Mouse (Mus musculus): Measurements from ENCODE around the gene Grsf1.

Gene Grsf1

GRCm38 (mm10) chr5:88675443-88676387, at the start of gene Grsf1:
Grsf1 (minus strand) TSS chr5:88676171.
- DNase-seq (ENCODE audit: low spot score), result peak; percentile 93

- no peak for DNase-seq (ENCODE audit: low spot score)
These were observed 48.1 kb upstream of the Grsf1 start for GRCm38 (mm10) chr5:88724030-88724429.

GRCm38 (mm10) chr5:88722213-88722600, 46.2 kb upstream of the Grsf1 start:
- no peak for DNase-seq (ENCODE audit: low spot score)

GRCm38 (mm10) chr5:88721565-88722212, 45.7 kb upstream of the Grsf1 start:
- DNase-seq (ENCODE audit: low spot score), result peak; percentile 34

- DNase-seq (ENCODE audit: low spot score), result no peak
These were observed 45.1 kb upstream of the Grsf1 start for GRCm38 (mm10) chr5:88721003-88721475.

- peak; percentile 97 for DNase-seq (ENCODE audit: low spot score)
These were observed 44.4 kb upstream of the Grsf1 start, which contains the start of gene Mob1b for GRCm38 (mm10) chr5:88720116-88721002. Mob1b (plus strand) TSS chr5:88720855.

- DNase-seq (ENCODE audit: low spot score), result no peak
These were observed 41.0 kb upstream of the Grsf1 start for GRCm38 (mm10) chr5:88716983-88717382.

- no peak for DNase-seq (ENCODE audit: low spot score)
These were observed 36.4 kb upstream of the Grsf1 start for GRCm38 (mm10) chr5:88712328-88712727.

- DNase-seq (ENCODE audit: low spot score), result no peak
These were observed 35.8 kb upstream of the Grsf1 start for GRCm38 (mm10) chr5:88711618-88712224.

GRCm38 (mm10) chr5:88711128-88711527, 35.2 kb upstream of the Grsf1 start:
- DNase-seq (ENCODE audit: low spot score), result no peak

- no peak for DNase-seq (ENCODE audit: low spot score)
These were observed 27.6 kb upstream of the Grsf1 start for GRCm38 (mm10) chr5:88703551-88703950.

- DNase-seq (ENCODE audit: low spot score), result no peak
These were observed 26.1 kb upstream of the Grsf1 start for GRCm38 (mm10) chr5:88702041-88702440.

- no peak for DNase-seq (ENCODE audit: low spot score)
These were observed 23.4 kb upstream of the Grsf1 start for GRCm38 (mm10) chr5:88699251-88699913.

- DNase-seq (ENCODE audit: low spot score), result no peak
These were observed 21.3 kb upstream of the Grsf1 start for GRCm38 (mm10) chr5:88697291-88697690.

GRCm38 (mm10) chr5:88693057-88693456, 17.1 kb upstream of the Grsf1 start:
- DNase-seq (ENCODE audit: low spot score), result no peak

- no peak for DNase-seq (ENCODE audit: low spot score)
These were observed 16.6 kb upstream of the Grsf1 start for GRCm38 (mm10) chr5:88692586-88692985.

GRCm38 (mm10) chr5:88691506-88692095, 15.6 kb upstream of the Grsf1 start:
- DNase-seq (ENCODE audit: low spot score), result no peak

- DNase-seq (ENCODE audit: low spot score), result no peak
These were observed 14.9 kb upstream of the Grsf1 start for GRCm38 (mm10) chr5:88690681-88691505.

GRCm38 (mm10) chr5:88689279-88689938, 13.4 kb upstream of the Grsf1 start:
- no peak for DNase-seq (ENCODE audit: low spot score)
